In the genomic region with DNA sequence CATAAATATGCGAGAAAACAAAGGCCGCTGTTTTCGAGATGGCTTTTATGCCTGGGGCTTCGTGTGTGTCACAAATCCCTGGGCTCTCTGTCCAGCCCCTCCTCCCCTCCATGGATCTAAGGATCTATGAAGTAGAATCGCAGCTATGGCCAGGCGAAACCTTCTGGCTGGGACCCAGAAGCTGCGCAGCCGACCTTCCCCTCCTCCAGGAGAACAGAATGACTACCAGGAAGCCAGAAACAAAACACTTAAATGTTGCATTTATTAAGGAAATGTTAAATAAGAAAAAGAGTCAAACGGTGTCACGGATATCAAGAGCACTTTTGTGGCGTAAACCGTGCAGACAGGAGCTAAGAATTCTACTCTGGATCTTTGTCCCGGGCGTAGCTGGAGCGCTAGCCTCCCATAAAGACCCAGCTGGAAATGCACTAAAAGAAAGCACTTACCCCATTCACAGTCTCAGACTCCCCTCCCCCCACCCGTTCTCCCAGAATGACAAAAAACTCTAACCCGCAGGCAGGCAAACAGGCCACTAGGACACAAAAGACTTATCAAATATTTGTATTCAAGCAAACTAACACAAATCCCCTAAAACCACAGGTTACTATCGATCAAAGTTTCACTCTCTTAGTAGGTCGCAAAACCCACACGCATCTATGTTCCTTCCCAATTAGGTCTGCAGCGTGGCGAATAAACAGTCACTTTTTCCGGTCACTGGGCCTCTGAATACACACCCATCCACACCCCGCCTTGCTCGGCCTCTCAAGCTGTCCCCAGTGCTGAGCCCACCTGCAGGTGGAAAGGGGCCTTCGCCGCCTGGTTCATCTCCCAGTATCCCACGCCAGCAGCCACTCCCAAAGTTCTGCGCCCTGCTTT, we compare ENCODE assay signal across 9 mouse cellular contexts. TPM values are rescaled to one million over a fixed set of nuclear protein-coding genes. Genes with fewer than 3 reads are reported as not detected.
A peak's percentile ranks its signal among the peaks of the same experiment; 100 is the strongest.
DNase-seq lines count a peak whose midpoint lies in the region; ATAC-seq and TF ChIP-seq lines count a peak whose summit lies in the region.
"Had no signal": no experiment of that assay in that cellular context is flagged by ENCODE, and none has a peak within 500 bp of the region (broad histone marks: within the 10 kb centered on the region; RNA-seq: fewer than 3 reads in every experiment).

No protein-coding gene starts in this region.

- ATAC-seq in kidney, embryonic 15.5 days (replicated peaks; ENCODE audit: low FRiP score) = 0 out of 2 replicates have a peak, but pooled peaks have one; percentile 46
- 0 out of 2 replicates have a peak, but pooled peaks have one; percentile 1 for ATAC-seq in forebrain, postnatal 0 days
- ATAC-seq in neural tube, embryonic 14.5 days (ENCODE audit: low read depth) = peak; percentile 30; the same call in 1 of the 2 replicates
- ATAC-seq in inflammation-experienced regulatory T-cells, adult 6 months = no peak

- no peaks in the 10 kb centered on the region for H3K9me3 ChIP-seq in kidney, embryonic 15.5 days (replicated peaks)
- H3K9me3 ChIP-seq in forebrain, postnatal 0 days (ENCODE audit: low read length) = no peaks in the 10 kb centered on the region
- no peaks in the 10 kb centered on the region for H3K9me3 ChIP-seq in neural tube, embryonic 14.5 days (ENCODE audit: control insufficient read depth, low read length)

- H3K9ac ChIP-seq in kidney, embryonic 15.5 days = peak overlapping the region; percentile 41
- peak overlapping the region; percentile 68 for H3K9ac ChIP-seq in forebrain, postnatal 0 days
- peak overlapping the region; percentile 65 for H3K9ac ChIP-seq in neural tube, embryonic 14.5 days (replicated peaks; ENCODE audit: low read depth, low read length)

- no peak for DNase-seq in kidney, postnatal 14 days
- peak; percentile 13 to 19 for DNase-seq in cerebellum, postnatal 36 days
- DNase-seq in forebrain, postnatal 0 days = peak; percentile 58
- peak; percentile 4 for DNase-seq in liver
- no peak for DNase-seq in right cerebral cortex, postnatal 36 days (ENCODE audit: low spot score in 2 of 2)

- no peak for TF ChIP-seq CTCF in forebrain, postnatal 0 days (IDR thresholded peaks at IDR 0.05; ENCODE audit: low read depth)

- peak overlapping the region; percentile 81 for H3K27ac ChIP-seq in kidney, embryonic 15.5 days
- H3K27ac ChIP-seq in forebrain, postnatal 0 days (ENCODE audit: low read depth, low read length) = peak overlapping the region; percentile 80
- H3K27ac ChIP-seq in neural tube, embryonic 14.5 days (ENCODE audit: low read depth, low read length) = peak overlapping the region; percentile 40; the same call in 1 of the 2 replicates

- peaks cover 37% of the 10 kb centered on the region for H3K27me3 ChIP-seq in kidney, embryonic 15.5 days
- H3K27me3 ChIP-seq in forebrain, postnatal 0 days (ENCODE audit: insufficient read depth, low read length) = no peaks in the 10 kb centered on the region
- no peaks in the 10 kb centered on the region for H3K27me3 ChIP-seq in neural tube, embryonic 14.5 days (ENCODE audit: control insufficient read depth, insufficient read depth, low read length)

- peaks cover 21% of the 10 kb centered on the region for H3K4me1 ChIP-seq in kidney, embryonic 15.5 days
- peaks cover 4% of the 10 kb centered on the region; the same call in 1 of the 2 replicates for H3K4me1 ChIP-seq in forebrain, postnatal 0 days (ENCODE audit: insufficient read depth)
- H3K4me1 ChIP-seq in neural tube, embryonic 14.5 days (ENCODE audit: control insufficient read depth, insufficient read depth, low read length) = peaks cover 4% of the 10 kb centered on the region; the same call in 1 of the 2 replicates

- H3K36me3 ChIP-seq in kidney, embryonic 15.5 days = no peaks in the 10 kb centered on the region
- H3K36me3 ChIP-seq in forebrain, postnatal 0 days (ENCODE audit: insufficient read depth) = no peaks in the 10 kb centered on the region
- no peaks in the 10 kb centered on the region for H3K36me3 ChIP-seq in neural tube, embryonic 14.5 days (ENCODE audit: control insufficient read depth, insufficient read depth, low read length)

- 2% methylated on average over 29 of the region's 29 CpGs for WGBS in kidney, embryonic 15.5 days
- 1% methylated on average over 29 of the region's 29 CpGs for WGBS in forebrain, postnatal 0 days
- 2% methylated on average over 29 of the region's 29 CpGs for WGBS in neural tube, embryonic 14.5 days

- H3K4me3 ChIP-seq in kidney, embryonic 15.5 days (replicated peaks) = peak overlapping the region; percentile 50
- peak overlapping the region; percentile 62 for H3K4me3 ChIP-seq in forebrain, postnatal 0 days (ENCODE audit: low read depth, low read length)
- H3K4me3 ChIP-seq in neural tube, embryonic 14.5 days (ENCODE audit: low read depth, low read length) = peak overlapping the region; percentile 51

- peak overlapping the region; percentile 86 for H3K4me2 ChIP-seq in kidney, embryonic 15.5 days
- peak overlapping the region; percentile 86 for H3K4me2 ChIP-seq in forebrain, postnatal 0 days (ENCODE audit: low read depth)
- H3K4me2 ChIP-seq in neural tube, embryonic 14.5 days (ENCODE audit: low read depth, low read length) = peak overlapping the region; percentile 89

RNA-seq across cellular contexts. Expression of a gene that starts 1.3 kb away (rescaled TPM):
- 83.7 and 90.0 TPM in 2 replicates for polyA plus RNA-seq in kidney, embryonic 15.5 days (2015; fragmentation: Nextera tagmentation; extraction: Ambion mirVana)
- total RNA-seq in forebrain, postnatal 0 days (2014; rRNA removed) = 143 and 145 TPM in 2 replicates
- polyA plus RNA-seq in forebrain, postnatal 0 days (2015; fragmentation: Nextera tagmentation; extraction: Ambion mirVana) = 207 and 245 TPM in 2 replicates
- 74.2 and 84.9 TPM in 2 replicates for polyA plus RNA-seq in neural tube, embryonic 14.5 days (2014; fragmentation: Nextera tagmentation; extraction: Ambion mirVana)
- polyA plus RNA-seq in inflammation-experienced regulatory T-cells, adult 6 months (2017; shearing (Covaris generic)) = not detected
- total RNA-seq: liver, adult 2 months had no signal
- polyA plus RNA-seq: liver, adult 2 months had no signal

Comparison
In these comparisons a context has a peak if more than half of its experiments do, and no peak if none do; other contexts are left out.
1. DNase-seq: peak in cerebellum, postnatal 36 days (2 of 2), forebrain, postnatal 0 days (single experiment) and liver (single experiment); none in kidney, postnatal 14 days (single experiment) and right cerebral cortex, postnatal 36 days (0 of 2).
2. RNA of a gene that starts 1.3 kb away (polyA plus RNA-seq): 207 to 245 TPM in forebrain, postnatal 0 days, 83.7 to 90.0 TPM in kidney, embryonic 15.5 days and 74.2 to 84.9 TPM in neural tube, embryonic 14.5 days; not detected in inflammation-experienced regulatory T-cells, adult 6 months; every median in the first group is over 10 times any median in the second.
3. Peak in every context shown above with its lines, with median percentiles within 50 percentile points of each other: H3K27ac ChIP-seq, H3K4me2 ChIP-seq, H3K4me3 ChIP-seq and H3K9ac ChIP-seq.